Mouse (Mus musculus) adrenal gland, postnatal 4 days (tissue): ENCODE data around the gene Pacrg. TPM values are rescaled to one million over a fixed set of nuclear protein-coding genes. Genes with fewer than 3 reads are reported as not detected.

Experiments
- total RNA-seq, 2 experiments: library from RNA; stranded (reverse); gene quantifications; 2 replicates each; pipeline ENCODE4 v1.2.3; 2021

The Pacrg gene
- total RNA-seq, 2 experiments from 2014 or later: 4.2 to 4.4 TPM

Other genes starting within 250 kb of the Pacrg start
- 10 to 100 TPM; 10.2 to 13.0 TPM for gene Prkn, start 73 bp upstream of the Pacrg start, total RNA-seq